Mouse (Mus musculus): ENCODE data around the gene Kcng1.

- no peak for TF ChIP-seq CTCF (IDR thresholded peaks at IDR 0.05; ENCODE audit: low read depth)
- no peak for TF ChIP-seq EP300 (IDR thresholded peaks at IDR 0.05; ENCODE audit: low read depth)
Measured at GRCm38 (mm10) chr2:168308916-168309315, 27.4 kb upstream of the Kcng1 start.

All from heart, postnatal 0 days (tissue).